Mouse (Mus musculus): Measurements from ENCODE around the gene Mslnl.

Gene Mslnl

GRCm38 (mm10) chr17:25786781-25787504 lies 51.1 kb downstream of the Mslnl start:
- no peak for DNase-seq

- no peak for DNase-seq
Observed at GRCm38 (mm10) chr17:25791320-25791842, 55.5 kb downstream of the Mslnl start.

GRCm38 (mm10) chr17:25791843-25792527 lies 56.1 kb downstream of the Mslnl start:
- peak; percentile 81 for DNase-seq

GRCm38 (mm10) chr17:25792615-25793014 lies 56.8 kb downstream of the Mslnl start, which contains the start of gene Fam173a:
Gene Fam173a (minus strand): TSS chr17:25792901.
- peak; percentile 82 for DNase-seq

GRCm38 (mm10) chr17:25794197-25794596 lies 58.4 kb downstream of the Mslnl start:
- no peak for DNase-seq

GRCm38 (mm10) chr17:25794998-25795397 lies 59.2 kb downstream of the Mslnl start:
- DNase-seq = no peak

- DNase-seq = peak; percentile 79
Observed at GRCm38 (mm10) chr17:25795609-25796092, 59.8 kb downstream of the Mslnl start, which contains the start of gene AC134908.4. Gene AC134908.4 (minus strand): TSS chr17:25795659.

- DNase-seq = no peak
Observed at GRCm38 (mm10) chr17:25796211-25796771, 60.4 kb downstream of the Mslnl start.

GRCm38 (mm10) chr17:25796951-25797369 lies 61.1 kb downstream of the Mslnl start, which contains the start of gene Metrn:
Gene Metrn (minus strand): TSS chr17:25797136.
- DNase-seq = peak; percentile 85
